Mouse (Mus musculus) right cerebral cortex, adult 18-20 months (tissue): ENCODE measurements around the gene Cnfn.
"Not testable (repeated sequence)": the region's sequence is repeated elsewhere in the genome, so short reads cannot be mapped to it uniquely, and the experiment has no call there.

ENCODE experiments used
- DNase-seq: peaks from one replicate; pipeline ENCODE4 v3.0.0; 2022; ENCODE audit warnings: mixed read lengths

Cnfn gene

GRCm38 (mm10) chr7:25365937-25366625 lies 3.4 kb downstream of the Cnfn start:
- no peak for DNase-seq

- DNase-seq: no peak
Observed at GRCm38 (mm10) chr7:25363632-25364031, 5.9 kb downstream of the Cnfn start.

DNA sequence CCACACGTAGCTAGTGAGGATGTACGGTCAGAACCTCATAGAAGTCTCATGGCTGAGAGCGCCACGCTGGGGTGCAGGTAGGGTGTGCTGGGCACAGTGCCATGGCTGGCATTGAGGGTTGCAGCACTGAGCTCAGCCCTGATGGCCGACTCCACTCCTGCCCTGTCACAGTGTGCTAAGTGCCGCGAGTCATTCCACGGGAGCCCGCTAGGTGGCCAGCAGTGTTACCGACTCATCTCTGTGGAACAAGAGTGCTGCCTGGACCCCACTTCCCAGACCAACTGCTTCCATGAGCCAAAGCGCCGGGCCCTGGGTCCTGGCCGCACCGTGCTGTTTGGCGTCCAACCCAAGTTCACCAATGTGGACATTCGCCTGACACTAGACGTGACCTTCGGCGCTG lies 6.4 kb downstream of the Cnfn start:
- DNase-seq: no peak

DNA sequence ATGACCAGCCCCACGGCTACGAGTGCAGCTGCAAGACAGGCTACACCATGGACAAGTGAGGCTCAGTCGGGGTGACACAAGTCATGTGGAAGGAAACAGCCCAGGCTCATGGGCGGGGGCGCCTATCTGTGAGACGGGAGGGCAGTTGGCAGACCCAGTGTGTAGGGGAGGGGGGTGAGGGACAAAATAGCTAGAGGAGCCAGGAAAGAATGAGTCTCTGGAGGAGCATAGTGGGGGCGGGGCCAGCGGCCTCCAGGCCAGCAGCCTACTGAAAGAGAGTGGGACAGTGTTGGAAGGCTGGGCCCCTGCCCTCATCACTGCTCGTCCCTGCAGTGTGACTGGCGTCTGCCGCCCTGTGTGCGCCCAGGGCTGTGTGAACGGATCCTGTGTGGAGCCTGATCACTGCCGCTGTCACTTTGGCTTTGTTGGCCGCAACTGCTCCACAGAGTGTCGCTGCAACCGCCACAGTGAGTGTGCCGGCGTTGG lies 10.8 kb downstream of the Cnfn start:
- DNase-seq: no peak

GRCm38 (mm10) chr7:25348861-25349260 lies 20.7 kb downstream of the Cnfn start:
- no peak for DNase-seq

DNA sequence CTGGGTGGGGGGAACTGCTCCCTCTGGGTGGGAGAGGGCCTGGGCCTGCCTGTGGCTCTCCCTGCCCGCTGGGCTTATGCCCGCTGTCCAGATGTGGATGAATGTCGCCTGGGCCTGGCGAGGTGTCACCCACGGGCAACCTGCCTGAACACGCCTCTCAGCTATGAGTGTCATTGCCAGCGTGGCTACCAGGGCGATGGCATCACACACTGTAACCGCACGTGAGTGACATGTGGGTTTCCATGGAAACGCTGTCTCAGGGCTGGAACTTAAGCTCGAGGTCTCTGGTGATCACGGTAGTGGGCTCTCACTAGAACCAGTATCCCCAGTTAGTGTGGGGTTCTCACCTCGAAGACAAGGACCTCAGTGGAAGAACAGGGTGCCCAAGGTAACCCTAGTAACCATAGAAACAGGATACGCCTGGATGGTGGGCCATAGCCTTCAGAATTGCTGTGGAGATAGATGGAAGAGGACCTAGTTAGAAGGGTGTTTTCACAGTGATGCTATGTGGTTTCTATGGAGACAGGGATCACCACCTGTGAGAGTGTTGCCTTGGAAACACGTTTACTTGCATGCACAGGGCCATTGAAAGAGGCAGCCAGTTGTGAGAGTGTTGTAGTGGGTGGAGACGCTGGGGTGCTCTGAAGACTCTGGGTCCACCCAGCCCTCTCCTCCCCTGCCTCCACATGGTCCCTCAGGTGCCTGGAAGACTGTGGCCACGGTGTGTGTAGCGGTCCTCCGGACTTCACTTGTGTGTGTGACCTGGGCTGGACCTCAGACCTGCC lies 28.3 kb downstream of the Cnfn start:
- DNase-seq: peak; percentile 55

GRCm38 (mm10) chr7:25339329-25339728 lies 30.2 kb downstream of the Cnfn start:
- no peak for DNase-seq

DNA sequence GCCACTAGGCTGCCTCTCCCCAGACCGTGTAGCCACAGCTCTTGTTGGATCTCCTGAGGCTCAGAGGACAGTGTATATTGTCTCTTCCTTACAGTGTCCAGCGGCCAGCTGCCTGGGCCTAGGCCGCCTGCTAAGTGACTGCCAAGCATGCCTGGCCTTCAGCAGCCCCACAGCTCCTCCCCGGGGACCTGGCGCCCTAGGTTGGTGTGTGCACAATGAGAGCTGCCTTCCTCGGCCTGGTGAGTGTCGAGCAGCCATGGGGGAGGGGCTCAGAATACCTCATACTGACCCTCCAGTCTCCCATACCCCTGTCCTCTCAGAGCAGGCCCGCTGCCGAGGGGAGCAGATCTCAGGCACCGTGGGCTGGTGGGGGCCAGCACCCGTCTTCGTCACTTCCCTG lies 35.1 kb downstream of the Cnfn start:
- DNase-seq: no peak

DNA sequence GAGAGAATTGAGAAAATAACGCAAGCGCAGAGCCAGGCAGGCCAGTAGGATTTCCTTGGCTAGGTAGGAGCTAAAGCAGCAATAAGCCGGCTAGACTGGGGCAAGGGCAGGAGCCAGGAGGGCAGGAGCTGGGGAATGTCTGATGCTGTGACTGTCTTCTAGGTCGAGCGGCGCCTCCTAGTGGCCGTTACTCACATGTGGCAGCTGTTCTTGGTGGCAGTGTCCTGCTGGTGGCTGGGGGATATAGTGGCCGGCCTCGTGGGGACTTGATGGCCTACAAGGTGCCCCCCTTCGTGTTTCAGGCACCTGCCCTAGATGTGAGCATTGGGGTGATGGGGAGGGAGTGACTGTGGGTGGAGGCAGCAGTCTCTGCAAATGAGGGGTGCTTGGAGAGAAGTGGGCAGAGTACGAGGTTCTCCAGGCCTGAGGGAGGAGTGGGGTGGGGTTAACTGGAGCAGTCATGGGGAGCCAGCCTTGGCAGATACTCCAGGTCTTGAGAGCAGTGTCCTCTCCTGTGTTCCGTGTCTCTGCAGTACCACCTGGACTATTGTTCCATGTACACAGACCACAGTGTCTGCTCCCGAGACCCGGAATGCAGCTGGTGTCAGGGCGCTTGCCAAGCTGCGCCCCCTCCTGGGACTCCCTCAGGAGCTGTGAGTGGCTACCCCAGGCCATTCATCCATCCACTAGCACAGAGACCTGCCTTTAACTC lies 35.8 kb downstream of the Cnfn start:
- DNase-seq: peak; percentile 54

DNA sequence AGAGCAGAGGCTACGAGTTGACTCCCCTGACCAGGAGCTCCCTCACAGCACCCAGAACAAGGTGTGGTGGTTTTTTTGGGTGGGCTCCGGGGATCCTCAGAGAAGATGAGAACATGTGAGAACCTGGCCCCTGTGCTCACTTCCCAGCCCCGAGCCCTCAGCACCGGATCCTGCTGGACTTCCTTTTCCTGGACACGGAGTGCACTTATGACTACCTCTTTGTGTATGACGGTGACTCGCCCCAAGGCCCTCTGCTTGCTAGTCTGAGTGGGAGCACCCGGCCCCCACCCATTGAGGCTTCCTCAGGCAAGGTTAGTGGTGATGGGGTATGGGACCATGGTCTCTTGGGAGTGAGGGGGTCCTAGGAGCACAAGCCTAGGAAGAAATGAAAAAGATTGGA lies 43.3 kb downstream of the Cnfn start:
- DNase-seq: no peak

DNA sequence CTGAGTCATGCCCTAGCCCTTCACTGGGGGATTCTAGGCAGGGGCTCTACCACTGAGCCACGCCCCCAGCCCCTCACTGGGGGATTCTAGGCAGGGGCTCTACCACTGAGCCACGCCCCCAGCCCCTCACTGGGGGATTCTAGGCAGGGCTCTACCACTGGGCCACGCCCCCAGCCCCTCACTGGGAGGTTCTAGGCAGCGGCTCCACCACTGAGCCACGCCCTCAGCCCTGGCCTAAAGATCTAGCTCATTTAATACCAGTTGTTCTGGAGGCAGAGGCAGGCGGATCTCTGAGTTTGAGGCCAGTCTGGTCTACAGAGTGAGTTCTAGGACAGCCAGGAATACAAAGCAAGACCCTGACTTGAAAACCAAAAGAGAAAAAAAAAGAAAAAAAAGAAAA lies 44.1 kb downstream of the Cnfn start:
- DNase-seq: not testable (repeated sequence)

GRCm38 (mm10) chr7:25323219-25323618 lies 46.3 kb downstream of the Cnfn start:
- no peak for DNase-seq

DNA sequence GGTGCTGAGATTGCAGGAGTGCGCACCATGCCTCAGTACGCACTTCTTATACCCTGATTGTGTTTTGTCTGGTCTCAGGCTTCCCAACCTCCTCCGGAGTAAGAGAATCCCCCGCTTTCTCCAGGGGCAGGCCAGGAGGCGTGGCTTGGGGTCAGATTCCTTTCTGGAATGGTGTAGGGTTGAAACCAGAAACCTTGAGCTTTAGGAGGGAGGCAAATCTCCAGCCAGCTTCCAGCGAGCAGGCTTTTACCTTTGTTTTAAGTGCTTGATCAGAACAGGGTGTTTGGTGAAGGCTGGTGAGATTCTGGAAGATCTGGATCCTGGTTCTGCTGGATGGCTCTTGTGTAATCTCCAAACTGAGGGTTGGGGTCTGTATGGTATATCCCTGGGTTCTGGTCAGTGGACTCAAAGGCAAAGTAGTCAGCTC lies 47.5 kb downstream of the Cnfn start:
- DNase-seq: no peak
